ENCODE assay signal across 25 mouse cellular contexts in genomic region chr9:65298761-65299160, GRCm38 (mm10). TPM values are rescaled to one million over a fixed set of nuclear protein-coding genes. Genes with fewer than 3 reads are reported as not detected.
DNase-seq lines count a peak whose midpoint lies in the region; ATAC-seq and TF ChIP-seq lines count a peak whose summit lies in the region.
"Had no signal": no experiment of that assay in that cellular context is flagged by ENCODE, and none has a peak within 500 bp of the region (broad histone marks: within the 10 kb centered on the region; RNA-seq: fewer than 3 reads in every experiment).

No protein-coding gene starts in this region.

- no peak overlapping the region; the same call in 1 of the 2 replicates for H3K4me3 ChIP-seq in gastrocnemius, adult 2 months
- no peak overlapping the region for H3K4me3 ChIP-seq in heart, embryonic 13.5 days
- H3K4me3 ChIP-seq in kidney, embryonic 14.5 days (ENCODE audit: low read length): no peak overlapping the region
- H3K4me3 ChIP-seq in brown adipose tissue, adult 24 weeks (ENCODE audit: insufficient read depth, low read depth, low read length): no peak overlapping the region
- H3K4me3 ChIP-seq: forebrain, embryonic 10.5 days; forebrain, embryonic 13.5 days; heart, embryonic 12.5 days; hindbrain, embryonic 12.5 days; intestine, embryonic 15.5 days had no signal

- 73% methylated on average over 3 of the region's 3 CpGs for WGBS in heart, embryonic 13.5 days
- 91% methylated on average over 3 of the region's 3 CpGs for WGBS in kidney, embryonic 14.5 days

- H3K27ac ChIP-seq in gastrocnemius, adult 2 months: peak overlapping the region; percentile 78
- H3K27ac ChIP-seq in heart, embryonic 13.5 days (replicated peaks): no peak overlapping the region
- no peak overlapping the region for H3K27ac ChIP-seq in kidney, embryonic 14.5 days (ENCODE audit: low read depth, low read length)
- peak overlapping the region; percentile 13 for H3K27ac ChIP-seq in brown adipose tissue, adult 24 weeks (replicated peaks; ENCODE audit: low read depth, low read length)
- H3K27ac ChIP-seq: forebrain, embryonic 10.5 days; forebrain, embryonic 13.5 days; hindbrain, embryonic 12.5 days; intestine, embryonic 15.5 days had no signal

- H3K9me3 ChIP-seq in heart, embryonic 13.5 days: no peaks in the 10 kb centered on the region
- no peaks in the 10 kb centered on the region for H3K9me3 ChIP-seq in kidney, embryonic 14.5 days (ENCODE audit: control insufficient read depth, low read length)
- H3K9me3 ChIP-seq: forebrain, embryonic 10.5 days; forebrain, embryonic 13.5 days; G1E; heart, embryonic 12.5 days; hindbrain, embryonic 12.5 days; intestine, embryonic 15.5 days had no signal

- intact Hi-C loops in gastrocnemius, adult 2 months (cut with DNase I): no loop called here

- peaks cover 13% of the 10 kb centered on the region for H3K4me1 ChIP-seq in heart, embryonic 13.5 days
- peaks cover 7% of the 10 kb centered on the region for H3K4me1 ChIP-seq in kidney, embryonic 14.5 days (ENCODE audit: control insufficient read depth, insufficient read depth, low read length)
- H3K4me1 ChIP-seq in brown adipose tissue, adult 24 weeks (ENCODE audit: control insufficient read depth, insufficient read depth, insufficient read length, low read length): no peaks in the 10 kb centered on the region; the same call in 1 of the 2 replicates

- H3K4me2 ChIP-seq in heart, embryonic 13.5 days: no peak overlapping the region
- no peak overlapping the region for H3K4me2 ChIP-seq in kidney, embryonic 14.5 days (replicated peaks; ENCODE audit: low read depth, low read length)
- H3K4me2 ChIP-seq: forebrain, embryonic 13.5 days; heart, embryonic 12.5 days; hindbrain, embryonic 12.5 days; intestine, embryonic 15.5 days had no signal

- no peak for DNase-seq in gastrocnemius, adult 2 months
- DNase-seq in gastrocnemius, postnatal 4 days (ENCODE audit: low spot score in 2 of 2): no peak
- DNase-seq in heart, adult 9 months (ENCODE audit: low spot score in 2 of 2): no peak
- DNase-seq in kidney, adult 9 months: peak; percentile 55
- DNase-seq: adrenal gland, postnatal 25 days; B cell, adult 2 months; cerebellum, adult 18-20 months; cerebellum, adult 9-10 months; cerebellum, postnatal 14 days; gastrocnemius, postnatal 14 days; kidney, adult 11 months had no signal

- peaks cover 58% of the 10 kb centered on the region for H3K36me3 ChIP-seq in heart, embryonic 13.5 days
- H3K36me3 ChIP-seq in kidney, embryonic 14.5 days (ENCODE audit: control insufficient read depth, insufficient read depth, low read length): peaks cover 43% of the 10 kb centered on the region

- H3K27me3 ChIP-seq in heart, embryonic 13.5 days (replicated peaks): no peaks in the 10 kb centered on the region
- no peaks in the 10 kb centered on the region for H3K27me3 ChIP-seq in kidney, embryonic 14.5 days (ENCODE audit: control insufficient read depth, insufficient read depth, low read length)
- H3K27me3 ChIP-seq: CH12.LX; forebrain, embryonic 13.5 days; heart, embryonic 12.5 days; hindbrain, embryonic 12.5 days; intestine, embryonic 15.5 days; Patski had no signal

- no peak for ATAC-seq in heart, embryonic 13.5 days (ENCODE audit: extremely low read depth, insufficient number of reproducible peaks, low FRiP score, low TSS enrichment)
- ATAC-seq in kidney, embryonic 14.5 days (ENCODE audit: low FRiP score, low TSS enrichment): no peak
- ATAC-seq: forebrain, embryonic 13.5 days; forebrain, embryonic 16.5 days; hindbrain, embryonic 16.5 days; intestine, embryonic 15.5 days; Patski had no signal

- H3K9ac ChIP-seq in heart, embryonic 13.5 days: 0 out of 2 replicates have a peak overlapping the region, but pooled peaks have one; percentile 37
- H3K9ac ChIP-seq in kidney, embryonic 14.5 days (ENCODE audit: low read depth, low read length): no peak overlapping the region
- H3K9ac ChIP-seq: forebrain, embryonic 13.5 days; heart, embryonic 12.5 days; hindbrain, embryonic 12.5 days; intestine, embryonic 15.5 days had no signal

- TF ChIP-seq CTCF in gastrocnemius, adult 2 months (IDR thresholded peaks at IDR 0.05): no peak

RNA-seq across cellular contexts. Expression of gene Clpx, which starts 4.7 kb away (rescaled TPM):
- 10 to 100 TPM; 54.0 to 72.6 TPM for total RNA-seq in gastrocnemius, adult 2 months (2021)
- total RNA-seq in gastrocnemius, postnatal 4 days (2021): 10 to 100 TPM; 53.5 to 59.6 TPM
- polyA plus RNA-seq in heart, embryonic 13.5 days (2015; fragmentation: Nextera tagmentation; extraction: Ambion mirVana): 40.4 and 41.3 TPM in 2 replicates
- 38.9 and 51.1 TPM in 2 replicates for polyA plus RNA-seq in kidney, embryonic 14.5 days (2014; fragmentation: Nextera tagmentation; extraction: Ambion mirVana)
- 97.1 and 113 TPM in 2 replicates for polyA plus RNA-seq in brown adipose tissue, adult 24 weeks (2012; ENCODE audit: insufficient read depth, insufficient read length, missing spikeins)

RNA-seq across cellular contexts. Expression of gene Cilp, which starts 33.8 kb away (rescaled TPM):
- 10 to 100 TPM; 13.0 to 35.4 TPM for total RNA-seq in gastrocnemius, adult 2 months (2021)
- 10 to 100 TPM; 56.9 to 59.0 TPM for total RNA-seq in gastrocnemius, postnatal 4 days (2021)
- polyA plus RNA-seq in heart, embryonic 13.5 days (2015; fragmentation: Nextera tagmentation; extraction: Ambion mirVana): 0.04 TPM in 1 of 2 replicates, not detected in the other
- polyA plus RNA-seq in kidney, embryonic 14.5 days (2014; fragmentation: Nextera tagmentation; extraction: Ambion mirVana): 0.40 and 0.64 TPM in 2 replicates
- 1.2 and 3.1 TPM in 2 replicates for polyA plus RNA-seq in brown adipose tissue, adult 24 weeks (2012; ENCODE audit: insufficient read depth, insufficient read length, missing spikeins)
- total RNA-seq: CH12.LX; hematopoietic stem cell, adult 5-6 weeks had no signal
- polyA plus RNA-seq: forebrain, embryonic 10.5 days; G1E; heart, embryonic 12.5 days; Patski had no signal

RNA-seq across cellular contexts. Expression of gene Pdcd7, which starts 47.1 kb away (rescaled TPM):
- 10 to 100 TPM; 10.1 to 19.5 TPM for total RNA-seq in gastrocnemius, adult 2 months (2021)
- 10 to 100 TPM; 14.0 to 14.5 TPM for total RNA-seq in gastrocnemius, postnatal 4 days (2021)
- polyA plus RNA-seq in heart, embryonic 13.5 days (2015; fragmentation: Nextera tagmentation; extraction: Ambion mirVana): 5.3 and 5.9 TPM in 2 replicates
- polyA plus RNA-seq in kidney, embryonic 14.5 days (2014; fragmentation: Nextera tagmentation; extraction: Ambion mirVana): 15.0 and 15.2 TPM in 2 replicates
- polyA plus RNA-seq in brown adipose tissue, adult 24 weeks (2012; ENCODE audit: insufficient read depth, insufficient read length, missing spikeins): 7.3 and 11.6 TPM in 2 replicates

Comparison
In these comparisons a context has a peak if more than half of its experiments do, and no peak if none do; other contexts are left out.
1. H3K27ac ChIP-seq: peak in gastrocnemius, adult 2 months (single experiment) and brown adipose tissue, adult 24 weeks (single experiment); none in heart, embryonic 13.5 days (single experiment) and kidney, embryonic 14.5 days (single experiment).